Mouse (Mus musculus): ENCODE measurements around the gene Ppp1cb. TPM values are rescaled to one million over a fixed set of nuclear protein-coding genes. Genes with fewer than 3 reads are reported as not detected.

Gene Ppp1cb
- polyA plus RNA-seq, 1 experiment = 46.3 TPM

DNA sequence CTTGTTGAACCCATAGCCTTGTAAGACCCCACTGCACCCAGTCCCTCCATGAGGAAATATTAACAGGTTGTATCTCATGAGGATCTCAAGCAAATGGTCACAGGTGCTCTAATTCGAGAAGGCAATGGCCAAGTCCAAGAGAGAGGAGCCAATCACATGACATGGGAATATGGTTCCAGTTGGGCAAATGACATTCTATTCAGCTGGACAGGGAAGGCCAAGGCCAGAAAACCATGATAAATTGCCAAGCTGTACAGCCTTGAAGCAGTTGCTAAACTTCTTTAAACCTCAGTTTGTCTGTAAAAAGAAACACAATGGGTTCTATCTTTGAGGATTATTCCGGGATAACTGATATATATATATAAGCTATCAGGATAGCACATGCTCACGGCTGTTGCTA, 14.7 kb upstream of the Ppp1cb start:
- H3K4me3 ChIP-seq (ENCODE audit: insufficient read depth, low read depth, low read length) = no peak overlapping the region
- TF ChIP-seq POLR2A (IDR thresholded peaks at IDR 0.05; ENCODE audit: low read depth, low read length) (no peak), CTCF (conservative IDR thresholded peaks at IDR 0.05; ENCODE audit: insufficient read depth, insufficient read length, low read depth, low read length) (no peak)
- no peaks in the 10 kb centered on the region for H3K36me3 ChIP-seq (ENCODE audit: control insufficient read depth, insufficient read depth, low read length)
- no peak for DNase-seq
- no peaks in the 10 kb centered on the region for H3K27me3 ChIP-seq (replicated peaks; ENCODE audit: control insufficient read depth, insufficient read depth, low read length)
- peaks cover 6% of the 10 kb centered on the region; the same call in 1 of the 2 replicates for H3K4me1 ChIP-seq (ENCODE audit: control insufficient read depth, insufficient read depth, low read length)
- no peak overlapping the region for H3K27ac ChIP-seq (ENCODE audit: insufficient read depth, low read depth, low read length)
- WGBS = 95% methylated on average over 3 of the region's 3 CpGs

- Histone ChIP-seq H3K4me1 (ENCODE audit: control insufficient read depth, insufficient read depth, low read length) (peaks cover 6% of the 10 kb centered on the region; the same call in 1 of the 2 replicates), H3K27ac (ENCODE audit: insufficient read depth, low read depth, low read length) (no peak overlapping the region), H3K36me3 (ENCODE audit: control insufficient read depth, insufficient read depth, low read length) (no peaks in the 10 kb centered on the region), H3K27me3 (replicated peaks; ENCODE audit: control insufficient read depth, insufficient read depth, low read length) (no peaks in the 10 kb centered on the region), H3K4me3 (ENCODE audit: insufficient read depth, low read depth, low read length) (no peak overlapping the region)
- no peak for TF ChIP-seq CTCF (conservative IDR thresholded peaks at IDR 0.05; ENCODE audit: insufficient read depth, insufficient read length, low read depth, low read length)
- TF ChIP-seq POLR2A (IDR thresholded peaks at IDR 0.05; ENCODE audit: low read depth, low read length) = no peak
- 68% methylated on average over 11 of the region's 11 CpGs for WGBS
- no peak for DNase-seq
These were observed 13.2 kb upstream of the Ppp1cb start for GRCm38 (mm10) chr5:32445287-32445921.

DNA sequence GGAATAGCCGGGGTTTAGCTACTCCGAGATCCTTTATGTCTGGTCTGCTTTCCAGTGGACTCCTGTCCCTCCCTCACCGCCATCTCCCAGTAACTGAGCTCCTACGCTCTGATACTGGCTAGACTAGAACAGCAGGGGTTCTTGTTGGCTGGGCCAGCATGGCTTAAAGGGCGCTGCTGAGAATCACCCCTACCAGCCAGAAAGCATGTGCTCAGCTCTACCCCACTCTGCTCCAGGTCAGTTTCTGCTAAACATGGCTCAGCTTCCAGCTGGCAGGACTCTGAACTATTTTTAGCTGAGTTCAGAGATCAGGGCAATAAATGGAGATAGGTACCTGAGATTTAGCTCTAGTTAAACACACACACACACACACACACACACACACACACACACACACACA, 12.2 kb upstream of the Ppp1cb start:
- no peaks in the 10 kb centered on the region for H3K27me3 ChIP-seq (replicated peaks; ENCODE audit: control insufficient read depth, insufficient read depth, low read length)
- TF ChIP-seq CTCF (conservative IDR thresholded peaks at IDR 0.05; ENCODE audit: insufficient read depth, insufficient read length, low read depth, low read length) (no peak), POLR2A (IDR thresholded peaks at IDR 0.05; ENCODE audit: low read depth, low read length) (no peak)
- peaks cover 3% of the 10 kb centered on the region; the same call in 1 of the 2 replicates for H3K4me1 ChIP-seq (ENCODE audit: control insufficient read depth, insufficient read depth, low read length)
- peak; percentile 78 for DNase-seq
- H3K27ac ChIP-seq (ENCODE audit: insufficient read depth, low read depth, low read length) = no peak overlapping the region; the same call in 1 of the 2 replicates
- no peaks in the 10 kb centered on the region for H3K36me3 ChIP-seq (ENCODE audit: control insufficient read depth, insufficient read depth, low read length)
- H3K4me3 ChIP-seq (ENCODE audit: insufficient read depth, low read depth, low read length) = no peak overlapping the region
- WGBS = 48% methylated on average over 5 of the region's 5 CpGs

GRCm38 (mm10) chr5:32446810-32447209, 11.8 kb upstream of the Ppp1cb start:
- no peak overlapping the region for H3K4me3 ChIP-seq (ENCODE audit: insufficient read depth, low read depth, low read length)
- DNase-seq = no peak
- peaks cover 3% of the 10 kb centered on the region; the same call in 1 of the 2 replicates for H3K4me1 ChIP-seq (ENCODE audit: control insufficient read depth, insufficient read depth, low read length)
- TF ChIP-seq CTCF (conservative IDR thresholded peaks at IDR 0.05; ENCODE audit: insufficient read depth, insufficient read length, low read depth, low read length) = no peak
- no peak for TF ChIP-seq POLR2A (IDR thresholded peaks at IDR 0.05; ENCODE audit: low read depth, low read length)
- no peak overlapping the region for H3K27ac ChIP-seq (ENCODE audit: insufficient read depth, low read depth, low read length)
- H3K27me3 ChIP-seq (replicated peaks; ENCODE audit: control insufficient read depth, insufficient read depth, low read length) = no peaks in the 10 kb centered on the region
- H3K36me3 ChIP-seq (ENCODE audit: control insufficient read depth, insufficient read depth, low read length) = no peaks in the 10 kb centered on the region

- H3K27ac ChIP-seq (ENCODE audit: insufficient read depth, low read depth, low read length) = peak overlapping the region; percentile 94
- DNase-seq = no peak
- under 1% methylated on average over 54 of the region's 63 CpGs for WGBS
These were observed 723 bp downstream of the Ppp1cb start for GRCm38 (mm10) chr5:32459251-32459881.

GRCm38 (mm10) chr5:32459882-32460751, 1.5 kb downstream of the Ppp1cb start:
- H3K36me3 ChIP-seq (ENCODE audit: control insufficient read depth, insufficient read depth, low read length) = no peaks in the 10 kb centered on the region
- no peak for TF ChIP-seq CTCF (conservative IDR thresholded peaks at IDR 0.05; ENCODE audit: insufficient read depth, insufficient read length, low read depth, low read length)
- no peak for TF ChIP-seq POLR2A (IDR thresholded peaks at IDR 0.05; ENCODE audit: low read depth, low read length)
- H3K4me3 ChIP-seq (ENCODE audit: insufficient read depth, low read depth, low read length) = peak overlapping the region; percentile 96
- under 1% methylated on average over 19 of the region's 19 CpGs for whole genome bisulfite sequencing
- no peaks in the 10 kb centered on the region for H3K27me3 ChIP-seq (replicated peaks; ENCODE audit: control insufficient read depth, insufficient read depth, low read length)
- peak overlapping the region; percentile 94 for H3K27ac ChIP-seq (ENCODE audit: insufficient read depth, low read depth, low read length)
- H3K4me1 ChIP-seq (ENCODE audit: control insufficient read depth, insufficient read depth, low read length) = peaks cover 18% of the 10 kb centered on the region
- DNase-seq = peak; percentile 70

More at GRCm38 (mm10) chr5:32459251-32459881, 723 bp downstream of the Ppp1cb start:
- H3K27me3 ChIP-seq (replicated peaks; ENCODE audit: control insufficient read depth, insufficient read depth, low read length) = no peaks in the 10 kb centered on the region
- no peak for TF ChIP-seq CTCF (conservative IDR thresholded peaks at IDR 0.05; ENCODE audit: insufficient read depth, insufficient read length, low read depth, low read length)
- TF ChIP-seq POLR2A (IDR thresholded peaks at IDR 0.05; ENCODE audit: low read depth, low read length) = no peak
- peak overlapping the region; percentile 96 for H3K4me3 ChIP-seq (ENCODE audit: insufficient read depth, low read depth, low read length)
- no peaks in the 10 kb centered on the region for H3K36me3 ChIP-seq (ENCODE audit: control insufficient read depth, insufficient read depth, low read length)
- H3K4me1 ChIP-seq (ENCODE audit: control insufficient read depth, insufficient read depth, low read length) = peaks cover 17% of the 10 kb centered on the region
